Mouse (Mus musculus) CD4-positive, CD25-positive, alpha-beta regulatory T cell, adult 2 months (primary cell): Measurements from ENCODE around the gene Phex.

ENCODE experiments used
- DNase-seq: peaks from one replicate; pipeline ENCODE4 v3.0.0-alpha.2; 2012; ENCODE audit warnings: low read depth, low spot score

The Phex gene

DNA sequence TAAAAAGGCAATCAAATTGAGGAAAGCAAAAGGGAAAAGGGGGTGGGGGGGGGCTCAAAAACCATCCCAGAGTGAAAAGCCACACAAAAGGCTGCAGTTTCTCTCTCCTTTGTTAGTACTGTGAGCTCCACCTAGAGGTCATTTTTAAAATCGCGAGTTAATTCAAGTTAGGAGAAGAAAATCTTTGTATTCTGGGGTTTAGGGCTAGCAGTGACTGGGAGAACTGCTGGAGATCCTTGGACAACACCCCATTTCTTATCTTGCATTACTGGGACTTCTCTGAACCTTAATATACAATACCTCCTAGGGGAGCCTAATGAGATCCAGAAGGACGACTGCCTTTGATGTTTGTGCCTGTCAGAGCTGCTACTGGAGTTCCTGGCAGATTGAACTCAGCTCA, 107.7 kb downstream of the Phex start:
- DNase-seq, result peak; percentile 3

DNA sequence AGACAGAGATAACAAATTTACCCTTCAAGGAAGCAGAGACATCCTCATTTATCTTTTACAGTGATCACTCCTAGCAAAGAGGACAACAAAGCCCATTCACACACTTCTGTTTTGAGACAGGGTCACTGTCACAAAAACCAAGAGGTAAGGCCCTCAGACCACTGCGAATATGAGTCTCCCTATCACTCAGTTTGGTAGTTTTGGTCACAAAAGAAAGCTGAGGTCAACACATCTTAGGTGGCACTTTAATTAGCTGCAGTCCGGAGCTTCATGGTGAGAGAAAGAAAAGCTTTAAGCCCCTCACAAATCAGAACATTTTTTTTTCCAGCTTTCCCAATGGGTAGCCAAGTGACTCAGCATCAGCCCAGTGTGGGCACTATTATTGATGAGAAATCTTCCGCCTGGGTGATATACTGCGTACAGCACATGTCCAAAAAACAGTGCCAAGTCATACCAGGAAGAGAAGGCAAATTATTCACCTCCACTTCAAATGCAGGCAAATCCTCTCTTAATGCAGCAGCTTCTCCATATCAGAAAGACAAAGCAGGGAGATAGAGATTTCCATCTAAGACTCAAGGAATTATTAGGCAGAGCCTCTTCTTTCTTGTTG, 108.2 kb downstream of the Phex start:
- no peak for DNase-seq

DNA sequence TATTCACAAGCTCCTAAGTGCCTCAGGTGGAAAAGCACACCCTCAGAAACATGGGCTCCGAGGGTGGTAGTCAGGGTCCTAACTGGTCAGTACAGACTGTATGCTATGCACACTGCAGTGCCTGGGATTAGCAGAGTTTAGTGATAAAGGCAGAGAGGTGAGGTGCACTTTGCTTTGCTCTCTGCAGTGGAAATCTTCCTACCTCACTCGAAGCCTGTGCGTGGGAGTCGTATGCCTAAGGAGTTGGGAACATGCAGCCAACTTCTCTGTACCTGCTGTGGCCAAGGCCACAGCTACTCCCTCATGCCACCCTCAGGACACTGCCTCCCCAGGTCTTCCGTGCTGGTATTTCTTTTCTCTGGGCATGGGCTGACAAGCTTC, 109.3 kb downstream of the Phex start:
- DNase-seq, result no peak

DNA sequence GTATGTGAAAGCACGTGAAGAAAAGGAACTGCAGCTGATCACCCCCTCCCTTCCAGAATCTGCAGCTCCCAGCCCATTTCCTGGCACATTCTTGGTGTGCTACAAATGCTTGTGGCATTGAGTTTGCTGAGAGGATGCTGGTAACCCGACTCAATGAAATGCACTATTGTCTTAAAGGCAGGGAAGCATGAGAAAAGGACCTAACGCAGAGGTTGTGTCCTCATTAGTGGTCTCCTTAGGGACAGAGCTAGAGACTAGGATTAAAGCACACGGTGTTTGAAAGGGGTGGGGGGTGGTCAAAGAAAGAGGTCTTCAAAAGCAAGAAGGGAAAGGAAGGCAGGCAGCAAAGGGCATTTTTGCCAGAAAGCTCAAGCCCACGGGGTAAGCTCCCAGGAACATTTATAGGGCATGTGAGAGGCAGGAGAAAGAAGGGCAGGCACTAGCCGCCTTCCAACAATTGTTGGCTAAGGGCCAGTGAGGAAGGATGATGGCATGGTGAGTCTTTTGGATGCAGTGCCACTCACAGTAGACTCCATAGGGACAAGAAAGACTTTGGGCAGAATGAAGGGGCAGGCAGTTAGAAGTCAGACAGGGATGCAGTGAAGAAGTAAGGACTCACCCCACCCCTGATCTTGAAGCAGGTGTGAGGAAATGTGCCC, 109.8 kb downstream of the Phex start:
- no peak for DNase-seq

DNA sequence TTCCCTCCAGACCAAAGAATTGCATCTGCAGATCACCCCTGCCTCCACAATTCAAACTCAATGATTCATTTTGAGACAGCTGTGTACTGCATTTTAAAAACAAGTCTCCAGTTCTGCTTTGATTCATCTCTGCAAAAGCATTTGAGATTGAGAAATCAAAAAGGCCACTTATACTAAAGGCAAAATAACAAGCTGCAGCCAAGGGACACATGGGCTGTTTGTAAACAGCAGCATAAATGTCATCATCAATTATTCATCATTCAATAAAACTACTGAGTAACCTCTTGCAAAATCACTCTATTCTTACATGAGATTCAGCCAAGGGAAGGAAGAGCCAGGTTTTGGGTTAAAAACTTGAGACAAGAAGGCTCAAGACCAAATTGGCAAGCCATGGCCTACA, 122.7 kb downstream of the Phex start:
- DNase-seq, result no peak

GRCm38 (mm10) chrX:157276581-157276980, 138.5 kb downstream of the Phex start:
- no peak for DNase-seq

DNA sequence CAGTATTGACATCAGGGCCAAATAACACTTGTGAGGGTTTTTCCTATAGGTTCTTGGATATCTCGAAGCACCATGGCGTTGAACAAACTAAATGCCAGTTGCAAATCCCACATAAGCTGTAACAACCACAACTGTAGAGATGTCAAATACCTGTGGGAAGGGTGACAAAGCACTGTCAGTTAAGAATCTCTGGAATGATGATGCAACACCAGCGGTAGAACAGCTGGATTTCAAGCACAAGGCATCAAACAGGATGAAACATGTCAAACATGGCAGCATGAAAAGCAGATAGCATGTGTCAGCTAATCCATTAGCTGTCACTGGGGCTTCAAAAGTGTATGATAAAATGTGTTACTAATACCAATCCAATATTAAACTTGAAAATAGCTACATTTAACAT, 141.8 kb downstream of the Phex start:
- DNase-seq, result no peak

DNA sequence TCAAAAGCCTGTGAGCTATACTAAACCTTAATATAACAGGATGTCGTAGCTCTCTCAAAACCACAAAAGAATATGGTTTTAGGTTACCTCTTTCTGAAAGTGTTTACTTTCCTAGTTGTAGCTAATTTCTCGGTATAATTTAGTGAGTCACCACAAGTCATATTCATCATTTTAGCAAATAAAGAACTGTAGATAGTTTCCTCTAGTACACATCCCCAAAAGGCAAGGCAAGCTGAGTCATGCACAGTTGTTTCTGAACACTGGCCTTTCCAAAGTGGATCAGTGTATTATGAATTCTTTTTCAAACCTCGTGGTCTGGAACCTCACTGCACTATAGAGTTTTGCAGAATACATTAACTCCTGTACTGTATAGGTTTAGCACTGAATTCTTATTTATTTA, 143.5 kb downstream of the Phex start:
- no peak for DNase-seq

GRCm38 (mm10) chrX:157269726-157270305, 145.3 kb downstream of the Phex start:
- DNase-seq, result no peak

- DNase-seq, result no peak
Measured at GRCm38 (mm10) chrX:157268141-157268540, 147.0 kb downstream of the Phex start.

- no peak for DNase-seq
Measured at GRCm38 (mm10) chrX:157202736-157203135, 212.4 kb downstream of the Phex start.

GRCm38 (mm10) chrX:157184167-157184566, 230.9 kb downstream of the Phex start:
- no peak for DNase-seq

DNA sequence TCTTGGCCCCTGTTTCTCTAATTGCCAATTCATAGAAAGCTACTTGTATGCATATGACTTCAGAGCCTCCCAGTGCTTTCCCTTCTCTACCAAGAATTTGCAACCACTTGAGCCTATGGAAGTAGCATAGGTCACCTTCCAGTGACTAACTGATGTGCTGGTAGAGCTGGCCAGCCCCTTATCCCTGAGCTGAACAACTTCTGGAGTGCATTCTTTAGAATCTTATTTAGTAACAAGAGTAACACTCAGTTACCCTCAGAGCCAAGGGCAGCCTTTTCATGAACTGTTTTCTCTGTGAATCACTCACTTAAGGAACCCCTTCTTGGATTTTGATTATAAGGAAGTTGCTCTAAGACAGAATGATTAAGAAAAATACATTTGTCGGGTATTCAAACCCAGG, 234.3 kb downstream of the Phex start:
- DNase-seq, result no peak

- no peak for DNase-seq
Measured at GRCm38 (mm10) chrX:157164142-157164541, 251.0 kb downstream of the Phex start.

DNA sequence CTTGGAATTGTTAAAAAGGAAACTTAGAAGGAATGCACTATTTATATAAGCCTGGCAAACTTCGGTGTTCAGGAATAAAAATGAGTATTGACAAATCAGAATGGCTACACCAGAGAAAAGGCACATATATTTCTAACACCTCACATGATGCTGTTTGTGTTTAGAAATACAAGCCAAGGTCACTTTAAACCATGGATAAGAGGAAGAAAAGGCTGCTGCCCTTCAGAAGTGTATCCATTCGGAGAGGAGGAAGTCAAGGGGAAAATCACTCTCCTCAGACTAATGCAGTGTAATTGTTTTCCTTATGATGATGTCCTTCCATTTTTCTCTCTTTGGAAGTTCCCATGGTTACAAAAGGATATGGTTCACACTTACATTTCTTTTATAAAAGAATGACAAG, 251.7 kb downstream of the Phex start:
- DNase-seq, result no peak

GRCm38 (mm10) chrX:157144675-157145074, 270.4 kb downstream of the Phex start:
- no peak for DNase-seq

- no peak for DNase-seq
Measured at GRCm38 (mm10) chrX:157139601-157140000, 275.5 kb downstream of the Phex start.
